Mouse (Mus musculus): ENCODE results near the gene Selenom. TPM values are rescaled to one million over a fixed set of nuclear protein-coding genes. Genes with fewer than 3 reads are reported as not detected.
A peak's percentile ranks its signal among the peaks of the same experiment; 100 is the strongest.

Selenom gene
- polyA plus RNA-seq, 1 experiment from 2014 or later, result 61.8 TPM

DNA sequence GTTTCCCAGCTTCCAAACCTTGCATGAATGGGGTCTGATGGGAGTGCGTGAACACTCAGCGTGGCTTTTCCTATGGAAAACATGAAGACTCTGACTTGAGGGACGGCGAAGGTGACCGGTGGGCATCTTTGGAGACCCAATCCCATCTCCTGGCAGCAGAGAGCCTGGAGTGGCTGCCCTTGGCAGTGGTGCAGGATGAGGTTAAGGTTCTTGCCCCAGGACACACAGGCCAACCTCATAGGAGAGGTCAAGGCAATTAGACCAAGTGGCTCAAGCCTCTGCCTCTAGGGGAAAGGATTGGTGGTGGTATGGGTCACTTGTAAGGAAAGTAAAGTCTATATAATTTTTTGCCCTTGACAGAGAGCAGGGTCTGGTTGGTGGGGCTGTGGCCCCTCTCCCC is 21.6 kb downstream of the Selenom start:
- Histone ChIP-seq H3K4me2 (replicated peaks) (peak overlapping the region; percentile 93), H3K27ac (peak overlapping the region; percentile 62; the same call in 1 of the 2 replicates), H3K36me3 (peaks cover 21% of the 10 kb centered on the region), H3K27me3 (replicated peaks) (0 out of 2 replicates have a peak, but pooled peaks cover 4% of the 10 kb centered on the region), H3K9me3 (no peaks in the 10 kb centered on the region), H3K4me3 (peak overlapping the region; percentile 57), H3K4me1 (peaks cover 26% of the 10 kb centered on the region), H3K9ac (peak overlapping the region; percentile 69)
- ATAC-seq (ENCODE audit: low FRiP score, low read depth), result no peak
- WGBS, result 52% methylated on average over 5 of the region's 5 CpGs

DNA sequence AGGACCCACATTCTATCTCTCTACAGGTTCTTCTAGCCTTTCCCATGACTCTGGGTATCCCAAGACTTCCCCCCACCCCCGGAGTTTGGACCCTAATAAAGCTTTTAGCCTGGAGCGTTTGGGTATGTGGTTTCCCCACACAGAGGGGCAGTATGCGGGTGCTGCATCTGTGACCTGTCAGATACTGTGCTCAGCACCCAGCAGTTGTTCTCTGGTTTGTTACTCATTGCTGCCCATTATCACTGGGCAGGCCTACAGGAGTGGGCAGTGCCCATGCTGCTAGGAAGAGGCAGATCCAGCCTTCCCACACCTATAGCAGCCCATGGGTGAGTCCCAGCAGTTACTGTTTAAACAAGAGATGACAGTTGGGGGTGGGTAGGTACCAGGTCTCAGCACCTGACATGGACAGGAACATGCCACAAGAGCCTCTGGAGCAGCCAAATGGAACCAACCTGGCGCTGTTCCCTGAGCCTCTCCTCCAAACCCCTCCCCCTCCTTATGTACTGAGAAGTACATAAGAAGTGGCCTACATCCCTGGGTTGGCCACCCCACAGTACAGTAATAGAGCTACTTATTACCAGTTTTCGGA is 22.4 kb downstream of the Selenom start:
- Histone ChIP-seq H3K4me3 (no peak overlapping the region), H3K9ac (no peak overlapping the region), H3K4me1 (peaks cover 26% of the 10 kb centered on the region), H3K27me3 (replicated peaks) (0 out of 2 replicates have a peak, but pooled peaks cover 4% of the 10 kb centered on the region), H3K4me2 (replicated peaks) (no peak overlapping the region; the same call in 1 of the 2 replicates), H3K27ac (no peak overlapping the region), H3K9me3 (no peaks in the 10 kb centered on the region), H3K36me3 (peaks cover 14% of the 10 kb centered on the region)
- ATAC-seq (ENCODE audit: low FRiP score, low read depth), result no peak
- WGBS, result 92% methylated on average over 5 of the region's 5 CpGs

GRCm38 (mm10) chr11:3537711-3538110 is 23.2 kb downstream of the Selenom start:
- H3K4me1 ChIP-seq, result peaks cover 26% of the 10 kb centered on the region
- no peak overlapping the region for H3K9ac ChIP-seq

DNA sequence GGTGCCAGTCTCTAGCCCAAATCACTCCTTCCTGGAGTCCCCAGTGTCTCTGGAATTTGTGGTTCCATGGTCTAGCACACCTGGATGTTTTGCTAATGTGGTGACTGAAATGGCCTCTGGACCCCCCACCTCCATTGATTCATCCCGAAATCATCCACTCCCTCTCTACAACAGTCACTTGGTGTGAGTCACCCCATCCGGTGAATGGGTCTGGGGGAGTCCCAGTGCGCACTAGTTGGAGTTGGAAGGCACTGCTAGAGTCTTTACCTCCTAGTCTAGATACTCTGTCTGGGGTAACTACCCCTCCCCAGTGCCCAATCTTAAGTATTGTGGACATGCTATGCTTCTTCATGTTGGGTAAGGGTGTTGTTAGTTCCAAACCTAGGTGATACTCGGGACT is 23.9 kb downstream of the Selenom start:
- Histone ChIP-seq H3K4me1 (peaks cover 26% of the 10 kb centered on the region), H3K9ac (peak overlapping the region; percentile 63; the same call in 1 of the 2 replicates), H3K36me3 (no peaks in the 10 kb centered on the region), H3K27ac (no peak overlapping the region), H3K4me3 (peak overlapping the region; percentile 47), H3K27me3 (replicated peaks) (0 out of 2 replicates have a peak, but pooled peaks cover 4% of the 10 kb centered on the region), H3K9me3 (no peaks in the 10 kb centered on the region), H3K4me2 (replicated peaks) (peak overlapping the region; percentile 72)
- 71% methylated on average over 4 of the region's 4 CpGs for WGBS
- ATAC-seq (ENCODE audit: low FRiP score, low read depth), result no peak

More at GRCm38 (mm10) chr11:3537711-3538110, 23.2 kb downstream of the Selenom start:
- 94% methylated on average over 3 of the region's 3 CpGs for WGBS
- Histone ChIP-seq H3K9me3 (no peaks in the 10 kb centered on the region), H3K36me3 (peaks cover 5% of the 10 kb centered on the region; the same call in 1 of the 2 replicates), H3K4me2 (replicated peaks) (peak overlapping the region; percentile 72), H3K27me3 (replicated peaks) (0 out of 2 replicates have a peak, but pooled peaks cover 4% of the 10 kb centered on the region), H3K4me3 (no peak overlapping the region), H3K27ac (no peak overlapping the region)
- ATAC-seq (ENCODE audit: low FRiP score, low read depth), result no peak

GRCm38 (mm10) chr11:3539111-3539825 is 24.8 kb downstream of the Selenom start:
- H3K4me1 ChIP-seq, result peaks cover 26% of the 10 kb centered on the region
- peak overlapping the region; percentile 63 for H3K9ac ChIP-seq
- H3K27me3 ChIP-seq (replicated peaks), result 0 out of 2 replicates have a peak, but pooled peaks cover 4% of the 10 kb centered on the region
- 4% methylated on average over 33 of the region's 33 CpGs for WGBS
- H3K9me3 ChIP-seq, result no peaks in the 10 kb centered on the region
- no peak overlapping the region for H3K27ac ChIP-seq
- H3K36me3 ChIP-seq, result no peaks in the 10 kb centered on the region
- ATAC-seq (ENCODE audit: low FRiP score, low read depth), result peak; percentile 93
- H3K4me3 ChIP-seq, result peak overlapping the region; percentile 47
- peak overlapping the region; percentile 72 for H3K4me2 ChIP-seq (replicated peaks)

DNA sequence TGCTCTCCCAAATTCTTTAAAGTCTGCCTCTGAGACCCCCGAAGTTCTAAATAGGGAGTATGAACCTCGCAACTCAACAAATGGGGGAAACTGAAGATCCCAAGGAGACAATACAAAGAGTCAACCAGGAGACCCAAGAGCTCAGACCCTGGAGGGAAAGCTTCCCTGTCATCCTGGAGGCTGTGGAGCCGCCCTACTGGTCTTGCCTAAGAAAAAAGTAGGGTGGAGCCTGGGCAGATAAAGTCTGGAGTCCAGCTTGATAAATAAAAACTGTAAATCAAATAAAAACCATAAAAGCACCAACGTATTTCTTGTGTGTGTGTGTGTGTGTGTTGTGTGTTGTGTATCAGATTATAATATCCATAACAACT is 25.3 kb downstream of the Selenom start:
- peak overlapping the region; percentile 40; the same call in 1 of the 2 replicates for H3K9ac ChIP-seq
- peaks cover 4% of the 10 kb centered on the region; the same call in 1 of the 2 replicates for H3K9me3 ChIP-seq
- H3K4me2 ChIP-seq (replicated peaks), result peak overlapping the region; percentile 72
- no peaks in the 10 kb centered on the region for H3K36me3 ChIP-seq
- no peak overlapping the region for H3K27ac ChIP-seq
- H3K4me3 ChIP-seq, result no peak overlapping the region
- peaks cover 25% of the 10 kb centered on the region for H3K4me1 ChIP-seq
- WGBS, result 85% methylated on average over 4 of the region's 4 CpGs
- 0 out of 2 replicates have a peak, but pooled peaks cover 4% of the 10 kb centered on the region for H3K27me3 ChIP-seq (replicated peaks)
- ATAC-seq (ENCODE audit: low FRiP score, low read depth), result no peak

DNA sequence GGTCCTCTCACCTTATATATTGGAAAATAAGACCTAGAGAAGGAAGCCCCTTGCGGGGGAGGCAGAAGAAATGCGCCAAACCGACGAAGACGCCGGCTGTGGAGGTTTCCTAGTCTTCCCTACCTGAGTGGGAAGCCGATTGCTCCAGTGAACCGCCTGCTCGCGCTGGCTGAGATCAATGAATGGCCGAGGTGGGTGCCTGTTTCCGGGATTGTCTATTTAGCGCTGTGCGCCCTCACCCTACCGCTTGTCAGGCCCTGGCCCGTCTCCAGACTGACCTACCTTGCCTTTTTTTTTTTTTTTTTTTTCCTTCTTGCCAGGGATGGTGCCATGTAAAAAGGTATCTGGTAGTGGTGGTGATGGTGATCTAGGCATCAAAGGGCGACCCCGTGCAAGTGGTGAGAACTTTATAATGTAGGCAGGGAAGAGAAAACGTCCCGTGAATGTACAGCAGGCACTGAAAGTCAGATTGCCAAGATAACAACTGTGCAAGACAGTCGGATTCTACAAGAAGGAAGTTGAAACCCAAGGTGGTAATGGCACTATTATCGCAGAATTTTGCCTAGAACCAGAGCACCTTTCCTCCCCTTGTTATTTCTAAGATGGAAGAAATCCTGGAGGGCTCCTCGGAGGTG is 26.1 kb downstream of the Selenom start, which contains the start of gene Smtn:
TSS of gene Smtn (minus strand) at position 162 of the 635 bp plus-strand sequence.
- Histone ChIP-seq H3K4me1 (peaks cover 21% of the 10 kb centered on the region), H3K36me3 (no peaks in the 10 kb centered on the region), H3K27me3 (replicated peaks) (0 out of 2 replicates have a peak, but pooled peaks cover 4% of the 10 kb centered on the region), H3K9me3 (peaks cover 4% of the 10 kb centered on the region; the same call in 1 of the 2 replicates), H3K4me3 (peak within 1 kb of the TSS; percentile 47), H3K4me2 (replicated peaks) (peak within 1 kb of the TSS; percentile 72), H3K27ac (no peak within 1 kb of the TSS), H3K9ac (peak within 1 kb of the TSS; percentile 40; the same call in 1 of the 2 replicates)
- 93% methylated on average over 23 of the region's 23 CpGs for WGBS
- no peak for ATAC-seq (ENCODE audit: low FRiP score, low read depth)

GRCm38 (mm10) chr11:3541932-3542331 is 27.4 kb downstream of the Selenom start:
- no peak for ATAC-seq (ENCODE audit: low FRiP score, low read depth)
- Histone ChIP-seq H3K4me1 (peaks cover 10% of the 10 kb centered on the region), H3K4me2 (replicated peaks) (no peak overlapping the region), H3K36me3 (no peaks in the 10 kb centered on the region), H3K9me3 (peaks cover 4% of the 10 kb centered on the region; the same call in 1 of the 2 replicates), H3K27me3 (replicated peaks) (0 out of 2 replicates have a peak, but pooled peaks cover 4% of the 10 kb centered on the region), H3K27ac (no peak overlapping the region), H3K4me3 (no peak overlapping the region), H3K9ac (no peak overlapping the region)
- 74% methylated on average over 3 of the region's 3 CpGs for WGBS

GRCm38 (mm10) chr11:3543001-3543400 is 28.5 kb downstream of the Selenom start:
- no peak overlapping the region for H3K27ac ChIP-seq
- H3K4me3 ChIP-seq, result no peak overlapping the region
- 56% methylated on average over 5 of the region's 5 CpGs for WGBS
- no peaks in the 10 kb centered on the region for H3K36me3 ChIP-seq
- H3K4me2 ChIP-seq (replicated peaks), result no peak overlapping the region
- peaks cover 4% of the 10 kb centered on the region; the same call in 1 of the 2 replicates for H3K9me3 ChIP-seq
- 0 out of 2 replicates have a peak, but pooled peaks cover 4% of the 10 kb centered on the region for H3K27me3 ChIP-seq (replicated peaks)
- no peak for ATAC-seq (ENCODE audit: low FRiP score, low read depth)
- H3K9ac ChIP-seq, result no peak overlapping the region
- H3K4me1 ChIP-seq, result peaks cover 10% of the 10 kb centered on the region

GRCm38 (mm10) chr11:3544409-3544808 is 29.9 kb downstream of the Selenom start:
- 93% methylated on average over 5 of the region's 5 CpGs for WGBS

GRCm38 (mm10) chr11:3545531-3546241 is 31.2 kb downstream of the Selenom start:
- Histone ChIP-seq H3K9ac (no peak overlapping the region), H3K27me3 (replicated peaks) (no peaks in the 10 kb centered on the region), H3K9me3 (peaks cover 4% of the 10 kb centered on the region; the same call in 1 of the 2 replicates), H3K4me2 (replicated peaks) (no peak overlapping the region), H3K4me1 (no peaks in the 10 kb centered on the region), H3K36me3 (no peaks in the 10 kb centered on the region), H3K4me3 (no peak overlapping the region), H3K27ac (no peak overlapping the region)
- 17% methylated on average over 9 of the region's 9 CpGs for WGBS
- ATAC-seq (ENCODE audit: low FRiP score, low read depth), result no peak

More at GRCm38 (mm10) chr11:3544409-3544808, 29.9 kb downstream of the Selenom start:
- H3K36me3 ChIP-seq, result no peaks in the 10 kb centered on the region
- H3K4me3 ChIP-seq, result no peak overlapping the region
- no peaks in the 10 kb centered on the region for H3K4me1 ChIP-seq
- no peak overlapping the region for H3K9ac ChIP-seq
- no peak overlapping the region for H3K4me2 ChIP-seq (replicated peaks)
- no peak overlapping the region for H3K27ac ChIP-seq
- ATAC-seq (ENCODE audit: low FRiP score, low read depth), result no peak
- no peaks in the 10 kb centered on the region for H3K27me3 ChIP-seq (replicated peaks)
- H3K9me3 ChIP-seq, result peaks cover 4% of the 10 kb centered on the region; the same call in 1 of the 2 replicates

Data from neural tube, embryonic 12.5 days (tissue).